Mouse (Mus musculus): ENCODE measurements around the gene Bhlhe41.

DNA sequence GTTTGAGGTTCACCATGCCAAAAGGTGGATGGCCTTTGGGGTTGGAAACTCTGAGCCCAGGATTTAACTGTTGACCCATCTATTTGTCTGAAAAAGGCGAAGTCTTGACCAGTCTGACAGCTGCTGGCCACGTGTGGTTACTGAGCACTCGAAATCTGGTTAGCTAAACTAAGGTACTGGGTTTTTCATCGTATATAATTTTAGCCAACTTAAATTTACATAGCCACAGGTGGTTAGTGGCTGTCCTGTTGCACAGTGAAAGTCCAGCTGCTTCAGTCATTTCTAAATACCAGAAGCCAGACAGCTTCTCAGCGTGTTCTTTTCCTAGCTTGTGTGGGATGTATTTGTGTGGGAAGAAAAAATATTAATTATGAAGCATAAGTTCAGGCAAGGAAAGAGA is 15.3 kb upstream of the Bhlhe41 start:
- TF ChIP-seq SRF (IDR thresholded peaks at IDR 0.05; ENCODE audit: control insufficient read depth, insufficient read length, low read depth) (no peak), USF1 (IDR thresholded peaks at IDR 0.05; ENCODE audit: low read depth) (no peak), TCF3 (IDR thresholded peaks at IDR 0.05; ENCODE audit: insufficient read length, low read depth) (no peak), MYOG (IDR thresholded peaks at IDR 0.05; ENCODE audit: control insufficient read depth in 1 of 3, insufficient read depth in 1 of 3, insufficient read length in 2 of 3, low read depth in 2 of 3) (no peak), POLR2A (IDR thresholded peaks at IDR 0.05; ENCODE audit: insufficient read length, low read depth) (no peak), TCF12 (IDR thresholded peaks at IDR 0.05; ENCODE audit: insufficient read depth, poor library complexity, severe bottlenecking) (peak; percentile 23), MYOD1 (IDR thresholded peaks at IDR 0.05; ENCODE audit: control insufficient read depth in 1 of 3, insufficient read length in 2 of 3, low read depth in 2 of 3) (peak; percentile 41 to 63 (median 58)), E2F4 (IDR thresholded peaks at IDR 0.05; ENCODE audit: insufficient read depth) (no peak), REST (IDR thresholded peaks at IDR 0.05; ENCODE audit: insufficient read depth, insufficient read length) (no peak), POLR2AphosphoS2 (IDR thresholded peaks at IDR 0.05; ENCODE audit: insufficient read length, low read depth) (no peak), MAX (IDR thresholded peaks at IDR 0.05; ENCODE audit: low read depth) (no peak), CEBPB (IDR thresholded peaks at IDR 0.05; ENCODE audit: insufficient read depth, poor library complexity, severe bottlenecking) (no peak)

Measured in myocyte (in vitro differentiated cells).